Mouse (Mus musculus): ENCODE results near the gene Sv2c.
"Not testable (repeated sequence)": the region's sequence is repeated elsewhere in the genome, so short reads cannot be mapped to it uniquely, and the experiment has no call there.

GRCm38 (mm10) chr13:96081276-96081675 lies 51.1 kb downstream of the Sv2c start, which contains the start of gene Gm20075:
- TF ChIP-seq CTCF (IDR thresholded peaks at IDR 0.05; ENCODE audit: low read depth); EP300 (optimal IDR thresholded peaks at IDR 0.05): not testable (repeated sequence)

Data from stomach, postnatal 0 days (tissue).